Mouse (Mus musculus): ENCODE results near the gene Pdzd7. TPM values are rescaled to one million over a fixed set of nuclear protein-coding genes. Genes with fewer than 3 reads are reported as not detected.

Gene Pdzd7
- total RNA-seq (2014; rRNA removed) (not detected in 2 replicates), polyA plus RNA-seq (2012; rRNA removed) (0.06 TPM in 1 of 2 replicates, not detected in the other)

DNA sequence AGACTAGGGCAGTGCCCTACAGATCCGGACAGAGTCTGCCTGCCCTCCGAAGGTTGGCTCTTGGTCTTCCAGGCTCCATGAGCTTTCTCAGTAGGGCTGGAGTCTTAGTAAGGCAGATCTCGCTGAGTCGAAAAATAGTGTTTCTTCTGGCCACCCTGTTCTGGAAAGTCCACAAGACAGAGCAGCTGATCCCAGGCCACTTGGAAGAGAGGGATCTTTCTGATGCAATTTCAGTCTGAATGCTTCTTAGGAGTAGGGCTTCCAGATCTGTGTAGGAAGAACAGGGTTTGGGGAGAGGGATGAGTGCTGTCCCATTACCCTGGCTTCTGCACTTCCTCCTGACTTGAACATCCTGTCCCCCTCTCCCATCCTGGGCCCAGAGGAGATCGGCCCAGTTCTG, at the start of gene Pdzd7:
Gene Pdzd7, minus strand, starts transcription at position 67 of the 400 bp plus-strand sequence.
- Histone ChIP-seq H3K79me2 (ENCODE audit: control insufficient read depth, insufficient read depth, low read length) (no peaks in the 10 kb centered on the region), H3K9ac (ENCODE audit: low read depth, low read length) (no peak within 1 kb of the TSS), H3K27me3 (ENCODE audit: control insufficient read depth, insufficient read depth, low read length) (peaks cover 3% of the 10 kb centered on the region; the same call in 1 of the 2 replicates), H3K4me1 (ENCODE audit: control insufficient read depth, insufficient read depth, low read length) (peaks cover 8% of the 10 kb centered on the region), H3K4me3 (ENCODE audit: insufficient read depth, low read depth, low read length) (peak within 1 kb of the TSS; percentile 19; the same call in 1 of the 2 replicates), H3K27ac (replicated peaks; ENCODE audit: insufficient read depth, low read depth, low read length) (no peak within 1 kb of the TSS), H3K36me3 (ENCODE audit: control insufficient read depth, insufficient read depth, low read length) (no peaks in the 10 kb centered on the region)
- no peak for DNase-seq (ENCODE audit: extremely low read depth, low read depth, low spot score)
- no peak for TF ChIP-seq CTCF (IDR thresholded peaks at IDR 0.05; ENCODE audit: low read depth, low read length)
- no peak for TF ChIP-seq POLR2A (IDR thresholded peaks at IDR 0.05; ENCODE audit: extremely low read depth, insufficient read depth, low read length)
- 75% methylated on average over 5 of the region's 5 CpGs for WGBS

DNA sequence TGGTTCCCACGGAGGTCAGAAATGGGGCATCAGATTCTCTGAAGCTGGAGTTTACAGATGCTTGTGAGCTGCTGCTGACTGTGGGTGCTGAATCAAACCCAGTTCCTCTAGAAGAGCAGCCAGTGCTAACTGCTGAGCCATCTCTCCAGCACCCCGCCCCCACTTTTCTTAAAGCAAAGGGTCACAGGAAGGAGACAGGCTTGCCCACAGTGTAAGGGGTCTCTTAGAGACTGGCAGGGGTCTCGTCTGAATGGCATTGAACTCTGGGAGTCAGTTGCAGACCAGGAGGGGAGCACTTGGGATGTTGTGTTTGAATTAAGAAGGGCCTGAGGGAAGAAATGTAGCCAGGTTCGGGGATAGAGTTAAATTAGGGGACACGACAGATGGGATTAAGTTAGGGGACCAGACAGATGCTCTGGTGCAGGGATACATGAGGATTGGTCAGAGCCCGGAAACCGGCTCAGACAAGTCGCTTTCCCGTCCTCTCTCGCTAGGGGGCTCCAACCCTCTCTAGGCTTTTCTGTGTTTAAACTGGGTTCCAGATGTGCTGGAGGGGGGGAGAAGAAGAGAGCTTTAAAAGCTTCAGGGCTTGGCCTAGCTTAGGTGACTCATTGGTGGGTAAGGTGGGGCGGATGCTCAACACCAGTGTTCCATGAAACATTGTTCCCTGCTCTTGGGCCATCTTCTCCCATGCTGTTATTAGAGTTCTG, 36.5 kb upstream of the Pdzd7 start:
- no peak overlapping the region for H3K4me3 ChIP-seq (ENCODE audit: insufficient read depth, low read depth, low read length)
- H3K79me2 ChIP-seq (ENCODE audit: control insufficient read depth, insufficient read depth, low read length) = no peaks in the 10 kb centered on the region
- H3K27ac ChIP-seq (replicated peaks; ENCODE audit: insufficient read depth, low read depth, low read length) = no peak overlapping the region
- no peak overlapping the region for H3K9ac ChIP-seq (ENCODE audit: low read depth, low read length)
- H3K36me3 ChIP-seq (ENCODE audit: control insufficient read depth, insufficient read depth, low read length) = no peaks in the 10 kb centered on the region
- 22% methylated on average over 11 of the region's 11 CpGs for WGBS
- 0 out of 2 replicates have a peak, but pooled peaks cover 3% of the 10 kb centered on the region for H3K4me1 ChIP-seq (ENCODE audit: control insufficient read depth, insufficient read depth, low read length)
- TF ChIP-seq POLR2A (IDR thresholded peaks at IDR 0.05; ENCODE audit: extremely low read depth, insufficient read depth, low read length) = no peak
- peak; percentile 62 for TF ChIP-seq CTCF (IDR thresholded peaks at IDR 0.05; ENCODE audit: low read depth, low read length)
- no peak for DNase-seq (ENCODE audit: extremely low read depth, low read depth, low spot score)
- H3K27me3 ChIP-seq (ENCODE audit: control insufficient read depth, insufficient read depth, low read length) = peaks cover 8% of the 10 kb centered on the region; the same call in 1 of the 2 replicates

DNA sequence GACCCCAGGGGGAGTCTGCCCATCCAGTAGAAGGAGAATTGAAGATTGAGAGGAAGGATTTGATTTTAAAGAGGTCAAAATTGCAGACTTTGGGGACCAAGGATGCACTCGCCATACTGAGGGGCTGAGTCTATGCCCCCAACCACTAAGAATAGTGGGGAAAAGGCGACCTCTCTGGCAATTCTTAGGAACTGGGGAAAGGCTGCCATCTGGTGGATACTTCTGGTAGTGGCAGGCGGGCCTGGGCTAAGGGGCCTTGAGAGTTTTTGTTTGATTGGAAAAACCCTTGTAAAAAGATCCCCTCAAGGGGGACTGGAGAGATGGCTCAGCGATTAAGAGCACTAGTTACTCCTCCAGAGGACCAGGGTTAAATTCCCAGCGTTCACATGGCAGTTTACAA, 35.8 kb upstream of the Pdzd7 start:
- peaks cover 8% of the 10 kb centered on the region; the same call in 1 of the 2 replicates for H3K27me3 ChIP-seq (ENCODE audit: control insufficient read depth, insufficient read depth, low read length)
- no peak overlapping the region for H3K4me3 ChIP-seq (ENCODE audit: insufficient read depth, low read depth, low read length)
- DNase-seq (ENCODE audit: extremely low read depth, low read depth, low spot score) = no peak
- TF ChIP-seq CTCF (IDR thresholded peaks at IDR 0.05; ENCODE audit: low read depth, low read length) (peak; percentile 86), POLR2A (IDR thresholded peaks at IDR 0.05; ENCODE audit: extremely low read depth, insufficient read depth, low read length) (no peak)
- no peaks in the 10 kb centered on the region for H3K36me3 ChIP-seq (ENCODE audit: control insufficient read depth, insufficient read depth, low read length)
- no peak overlapping the region for H3K9ac ChIP-seq (ENCODE audit: low read depth, low read length)
- WGBS = 3% methylated on average over 5 of the region's 5 CpGs
- no peaks in the 10 kb centered on the region for H3K79me2 ChIP-seq (ENCODE audit: control insufficient read depth, insufficient read depth, low read length)
- no peak overlapping the region for H3K27ac ChIP-seq (replicated peaks; ENCODE audit: insufficient read depth, low read depth, low read length)
- H3K4me1 ChIP-seq (ENCODE audit: control insufficient read depth, insufficient read depth, low read length) = 0 out of 2 replicates have a peak, but pooled peaks cover 3% of the 10 kb centered on the region

DNA sequence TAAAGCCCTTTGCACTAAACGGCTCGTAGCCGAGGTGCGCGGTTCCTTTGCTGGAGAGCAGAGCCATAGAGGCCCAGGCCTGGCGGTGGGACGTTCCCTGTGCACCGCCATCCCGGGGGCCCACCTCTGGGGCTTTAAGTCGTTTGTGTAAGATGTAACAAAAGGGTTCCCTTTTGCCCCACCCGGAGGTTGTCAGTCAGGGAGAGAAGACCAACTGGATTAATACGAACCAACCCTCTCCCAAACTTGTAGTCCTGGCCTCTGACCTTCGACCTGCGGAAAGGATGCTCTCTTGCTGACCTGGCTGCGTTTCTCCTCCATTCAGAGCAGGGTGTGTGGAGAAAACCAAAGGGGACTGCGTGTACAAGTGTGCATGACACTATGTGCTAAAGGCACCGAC, 35.2 kb upstream of the Pdzd7 start:
- Histone ChIP-seq H3K79me2 (ENCODE audit: control insufficient read depth, insufficient read depth, low read length) (no peaks in the 10 kb centered on the region), H3K4me3 (ENCODE audit: insufficient read depth, low read depth, low read length) (no peak overlapping the region), H3K9ac (ENCODE audit: low read depth, low read length) (no peak overlapping the region), H3K4me1 (ENCODE audit: control insufficient read depth, insufficient read depth, low read length) (peaks cover 7% of the 10 kb centered on the region), H3K36me3 (ENCODE audit: control insufficient read depth, insufficient read depth, low read length) (no peaks in the 10 kb centered on the region), H3K27me3 (ENCODE audit: control insufficient read depth, insufficient read depth, low read length) (peaks cover 8% of the 10 kb centered on the region; the same call in 1 of the 2 replicates), H3K27ac (replicated peaks; ENCODE audit: insufficient read depth, low read depth, low read length) (no peak overlapping the region)
- TF ChIP-seq CTCF (IDR thresholded peaks at IDR 0.05; ENCODE audit: low read depth, low read length) (no peak), POLR2A (IDR thresholded peaks at IDR 0.05; ENCODE audit: extremely low read depth, insufficient read depth, low read length) (no peak)
- 12% methylated on average over 17 of the region's 17 CpGs for WGBS
- DNase-seq (ENCODE audit: extremely low read depth, low read depth, low spot score) = no peak

DNA sequence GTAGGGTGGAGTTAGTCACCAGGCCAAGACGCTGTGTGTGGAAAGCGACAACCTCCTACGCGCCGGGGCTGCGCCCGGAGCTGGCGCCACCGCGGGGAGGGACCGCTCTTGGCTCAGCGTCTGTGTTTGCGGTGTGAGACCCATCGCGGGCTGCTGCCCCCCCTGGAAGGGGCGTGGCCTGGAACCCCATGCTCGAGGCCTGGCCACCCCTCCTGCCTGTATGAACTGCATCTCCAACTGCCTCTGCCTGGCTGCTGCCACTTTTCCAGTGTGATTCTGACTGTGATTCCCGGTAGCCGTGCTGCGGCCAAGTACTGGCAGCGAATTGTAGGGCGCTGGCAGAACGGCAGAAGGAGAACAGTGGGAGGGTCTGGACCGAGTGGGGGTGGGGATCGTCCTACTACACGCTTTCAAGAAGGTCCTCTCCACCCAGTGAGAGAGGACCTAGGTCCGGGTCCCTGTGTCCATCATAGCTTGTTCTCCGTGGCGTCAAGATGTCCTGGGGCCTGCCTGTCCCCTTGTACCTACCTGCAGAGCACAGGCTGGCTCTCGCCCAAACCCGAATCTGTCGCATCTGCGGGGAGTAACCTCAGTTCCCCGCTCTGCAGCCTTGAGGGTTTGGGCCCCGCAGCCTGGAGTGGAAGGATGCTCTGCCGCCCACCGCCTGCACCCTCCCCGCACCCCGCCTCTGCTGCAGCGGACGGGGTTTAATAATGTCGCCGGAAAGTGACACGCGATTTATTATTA, 34.4 kb upstream of the Pdzd7 start:
- Histone ChIP-seq H3K9ac (ENCODE audit: low read depth, low read length) (0 out of 2 replicates have a peak overlapping the region, but pooled peaks have one; percentile 14), H3K36me3 (ENCODE audit: control insufficient read depth, insufficient read depth, low read length) (no peaks in the 10 kb centered on the region), H3K79me2 (ENCODE audit: control insufficient read depth, insufficient read depth, low read length) (no peaks in the 10 kb centered on the region), H3K27me3 (ENCODE audit: control insufficient read depth, insufficient read depth, low read length) (peaks cover 8% of the 10 kb centered on the region; the same call in 1 of the 2 replicates), H3K27ac (replicated peaks; ENCODE audit: insufficient read depth, low read depth, low read length) (no peak overlapping the region), H3K4me1 (ENCODE audit: control insufficient read depth, insufficient read depth, low read length) (peaks cover 8% of the 10 kb centered on the region), H3K4me3 (ENCODE audit: insufficient read depth, low read depth, low read length) (peak overlapping the region; percentile 16; the same call in 1 of the 2 replicates)
- no peak for TF ChIP-seq POLR2A (IDR thresholded peaks at IDR 0.05; ENCODE audit: extremely low read depth, insufficient read depth, low read length)
- TF ChIP-seq CTCF (IDR thresholded peaks at IDR 0.05; ENCODE audit: low read depth, low read length) = no peak
- DNase-seq (ENCODE audit: extremely low read depth, low read depth, low spot score) = no peak
- 4% methylated on average over 45 of the region's 45 CpGs for WGBS
